9 mouse cellular contexts compared by ENCODE assay signal in the genomic region with DNA sequence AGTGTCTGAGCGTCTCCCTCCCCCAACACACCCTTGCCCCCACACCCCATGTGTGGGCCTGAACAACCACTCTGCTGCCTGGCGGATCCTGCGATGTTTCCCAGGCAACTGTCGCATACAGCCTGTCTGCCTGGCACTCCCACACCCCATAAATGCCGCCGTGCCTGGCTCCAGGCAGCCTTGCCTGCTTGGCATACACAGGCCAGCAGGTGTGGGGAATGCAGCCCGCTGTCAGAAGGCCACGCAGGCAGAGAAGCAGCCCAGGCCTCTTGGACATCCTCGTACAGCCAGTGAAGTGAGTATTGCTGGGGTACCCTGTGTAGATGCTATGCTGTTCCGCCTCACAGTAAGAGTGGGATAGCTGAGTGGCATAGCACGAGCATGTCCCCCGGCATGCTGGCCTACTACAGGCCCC. TPM values are rescaled to one million over a fixed set of nuclear protein-coding genes. Genes with fewer than 3 reads are reported as not detected.
DNase-seq lines count a peak whose midpoint lies in the region; ATAC-seq and TF ChIP-seq lines count a peak whose summit lies in the region.
"Had no signal": no experiment of that assay in that cellular context is flagged by ENCODE, and none has a peak within 500 bp of the region (broad histone marks: within the 10 kb centered on the region; RNA-seq: fewer than 3 reads in every experiment).

No protein-coding gene starts in this region.

- WGBS in heart, embryonic 12.5 days: 74% methylated on average over 12 of the region's 12 CpGs

- no peaks in the 10 kb centered on the region for H3K36me3 ChIP-seq in heart, embryonic 12.5 days
- no peaks in the 10 kb centered on the region for H3K36me3 ChIP-seq in myocyte (ENCODE audit: control insufficient read depth, insufficient read depth)
- H3K36me3 ChIP-seq: liver, embryonic 15.5 days had no signal

- peaks cover 37% of the 10 kb centered on the region for H3K4me1 ChIP-seq in heart, embryonic 12.5 days (replicated peaks)

- no peaks in the 10 kb centered on the region for H3K27me3 ChIP-seq in heart, embryonic 12.5 days (replicated peaks)
- H3K27me3 ChIP-seq in myocyte (ENCODE audit: control insufficient read depth, insufficient read depth, insufficient read length): no peaks in the 10 kb centered on the region
- H3K27me3 ChIP-seq: liver, embryonic 15.5 days had no signal

- TF ChIP-seq POLR2A in myocyte (IDR thresholded peaks at IDR 0.05; ENCODE audit: insufficient read length, low read depth): no peak

- H3K79me2 ChIP-seq in myocyte (ENCODE audit: control insufficient read depth, insufficient read depth): peaks cover 9% of the 10 kb centered on the region

- DNase-seq in heart, postnatal 14 days: no peak
- DNase-seq in R1 (ENCODE audit: low read depth, low spot score): peak; percentile 20
- DNase-seq in frontal cortex, postnatal 25 days (ENCODE audit: low spot score in 2 of 2): peak; percentile 45 to 63
- DNase-seq in kidney, postnatal 36 days: peak; percentile 39 to 47
- no peak for DNase-seq in natural killer cell, adult 2 months (ENCODE audit: low spot score in 2 of 2)

- H3ac ChIP-seq in myocyte (ENCODE audit: control insufficient read depth, insufficient read length): no peak overlapping the region

- H3K4me3 ChIP-seq in heart, embryonic 12.5 days: no peak overlapping the region
- H3K4me3 ChIP-seq in myocyte: no peak overlapping the region
- H3K4me3 ChIP-seq: liver, embryonic 15.5 days had no signal

- no peak for ATAC-seq in heart, embryonic 12.5 days (ENCODE audit: insufficient number of reproducible peaks, low FRiP score)
- no peak for ATAC-seq in CD4-positive, CD25-positive, alpha-beta regulatory T cell, adult 4 months

- H3K27ac ChIP-seq in heart, embryonic 12.5 days (ENCODE audit: poor library complexity, severe bottlenecking): no peak overlapping the region
- H3K27ac ChIP-seq: liver, embryonic 15.5 days had no signal

- H3K9ac ChIP-seq in heart, embryonic 12.5 days: 0 out of 2 replicates have a peak overlapping the region, but pooled peaks have one; percentile 8
- H3K9ac ChIP-seq: liver, embryonic 15.5 days had no signal

- H3K9me3 ChIP-seq in heart, embryonic 12.5 days (replicated peaks): no peaks in the 10 kb centered on the region
- H3K9me3 ChIP-seq: liver, embryonic 15.5 days had no signal

- no peak overlapping the region for H3K4me2 ChIP-seq in heart, embryonic 12.5 days
- H3K4me2 ChIP-seq in myocyte (ENCODE audit: low read depth): no peak overlapping the region
- H3K4me2 ChIP-seq: liver, embryonic 15.5 days had no signal

- intact Hi-C loops in heart, postnatal 14 days (cut with DNase I): loop anchor here (5.0 kb wide), 1 partner anchor 59 kb away; no protein-coding TSS in a partner anchor

TF ChIP-seq in myocyte, 11 proteins besides CTCF, POLR2A, EP300 and RAD21:
- TF ChIP-seq MAX (IDR thresholded peaks at IDR 0.05; ENCODE audit: low read depth) (no peak), MYOG (IDR thresholded peaks at IDR 0.05; ENCODE audit: control insufficient read depth in 1 of 3, insufficient read depth in 1 of 3, insufficient read length in 2 of 3, low read depth in 2 of 3) (peak in 2 of 3 experiments; percentile 35 to 61), REST (IDR thresholded peaks at IDR 0.05; ENCODE audit: insufficient read depth, insufficient read length) (no peak), CEBPB (IDR thresholded peaks at IDR 0.05; ENCODE audit: insufficient read depth, poor library complexity, severe bottlenecking) (no peak), MYOD1 (IDR thresholded peaks at IDR 0.05; ENCODE audit: control insufficient read depth in 1 of 3, insufficient read length in 2 of 3, low read depth in 2 of 3) (peak in 2 of 3 experiments; percentile 53 to 80)
TF ChIP-seq in myocyte: peak in this region for 2.

RNA-seq across cellular contexts. Expression of gene Faap20, which starts 2.9 kb away (rescaled TPM):
- polyA plus RNA-seq in heart, embryonic 12.5 days (2016; fragmentation: Nextera tagmentation; extraction: Ambion mirVana): 61.0 and 65.1 TPM in 2 replicates
- 10 to 100 TPM; 19.0 to 19.6 TPM for total RNA-seq in heart, postnatal 14 days (2021)
- 40.4 TPM for polyA plus RNA-seq in myocyte (2012; fragmentation: generic; extraction: Trizol)
- 10 to 100 TPM; 50.4 to 58.5 TPM for polyA plus RNA-seq in CD4-positive, CD25-positive, alpha-beta regulatory T cell, adult 4 months (2017; shearing (Covaris generic))

RNA-seq across cellular contexts. Expression of gene Ski, which starts 24.3 kb away (rescaled TPM):
- polyA plus RNA-seq in heart, embryonic 12.5 days (2016; fragmentation: Nextera tagmentation; extraction: Ambion mirVana): 11.9 and 14.0 TPM in 2 replicates
- total RNA-seq in heart, postnatal 14 days (2021): 10 to 100 TPM; 65.0 to 65.3 TPM
- 54.5 TPM for polyA plus RNA-seq in myocyte (2012; fragmentation: generic; extraction: Trizol)
- 10 to 100 TPM; 20.6 to 28.2 TPM for polyA plus RNA-seq in CD4-positive, CD25-positive, alpha-beta regulatory T cell, adult 4 months (2017; shearing (Covaris generic))

Comparison
In these comparisons a context has a peak if more than half of its experiments do, and no peak if none do; other contexts are left out.
1. DNase-seq: peak in R1 (single experiment), frontal cortex, postnatal 25 days (2 of 2) and kidney, postnatal 36 days (2 of 2); none in heart, postnatal 14 days (0 of 2) and natural killer cell, adult 2 months (0 of 2).